10 mouse cellular contexts compared by ENCODE assay signal in the genomic region with DNA sequence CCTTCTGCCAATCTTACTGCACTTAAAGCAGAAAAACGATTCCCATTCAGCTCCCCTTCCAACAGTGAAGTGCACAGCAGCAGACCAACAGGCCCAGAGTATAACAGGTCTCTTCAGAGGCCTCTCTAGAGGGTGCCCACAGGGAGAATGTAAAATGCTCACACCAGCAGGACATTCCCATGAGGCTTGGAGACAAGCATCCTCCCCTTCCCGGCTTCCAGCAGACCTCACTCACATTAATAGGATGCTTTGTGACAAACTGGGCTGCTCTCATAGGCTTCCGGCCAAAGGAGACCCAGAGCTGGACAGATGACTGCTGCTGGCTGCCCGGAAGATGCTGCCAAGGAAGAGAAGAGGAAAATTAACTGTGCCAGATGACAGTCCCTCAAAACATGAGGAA. TPM values are rescaled to one million over a fixed set of nuclear protein-coding genes. Genes with fewer than 3 reads are reported as not detected.
DNase-seq lines count a peak whose midpoint lies in the region; ATAC-seq lines count a peak whose summit lies in the region.
"Had no signal": no experiment of that assay in that cellular context is flagged by ENCODE, and none has a peak within 500 bp of the region (broad histone marks: within the 10 kb centered on the region; RNA-seq: fewer than 3 reads in every experiment).

No protein-coding gene starts in this region.

- H3K9ac ChIP-seq in midbrain, embryonic 15.5 days, result no peak overlapping the region
- H3K9ac ChIP-seq: forebrain, embryonic 12.5 days had no signal

- H3K27me3 ChIP-seq in midbrain, embryonic 15.5 days (replicated peaks), result no peaks in the 10 kb centered on the region
- H3K27me3 ChIP-seq: forebrain, embryonic 12.5 days had no signal

- peak; percentile 34 for DNase-seq in cerebellum, adult 11 months
- no peak for DNase-seq in cerebellum, adult 8-10 months
- peak; percentile 49 for DNase-seq in kidney, postnatal 10 days
- DNase-seq in kidney, adult 18-20 months, result no peak
- DNase-seq in retina, postnatal 1 day, result peak; percentile 46
- DNase-seq in retina, embryonic 14.5 days (ENCODE audit: low spot score), result no peak
- DNase-seq in urinary bladder, adult 18-20 months (ENCODE audit: low spot score in 2 of 2), result no peak

- H3K4me2 ChIP-seq in midbrain, embryonic 15.5 days, result no peak overlapping the region
- H3K4me2 ChIP-seq: forebrain, embryonic 12.5 days had no signal

- H3K9me3 ChIP-seq in midbrain, embryonic 15.5 days, result no peaks in the 10 kb centered on the region
- H3K9me3 ChIP-seq: embryonic facial prominence, embryonic 10.5 days; forebrain, embryonic 12.5 days had no signal

- H3K4me1 ChIP-seq in midbrain, embryonic 15.5 days, result peaks cover 10% of the 10 kb centered on the region; the same call in 1 of the 2 replicates
- H3K4me1 ChIP-seq: embryonic facial prominence, embryonic 10.5 days; forebrain, embryonic 12.5 days had no signal

- H3K27ac ChIP-seq in midbrain, embryonic 15.5 days, result peak overlapping the region; percentile 31; the same call in 1 of the 2 replicates
- H3K27ac ChIP-seq: embryonic facial prominence, embryonic 10.5 days; forebrain, embryonic 12.5 days had no signal

- H3K4me3 ChIP-seq in midbrain, embryonic 15.5 days, result no peak overlapping the region
- H3K4me3 ChIP-seq: embryonic facial prominence, embryonic 10.5 days; forebrain, embryonic 12.5 days had no signal

- 51% methylated on average over 4 of the region's 4 CpGs for WGBS in midbrain, embryonic 15.5 days

- no peak for ATAC-seq in midbrain, embryonic 15.5 days (replicated peaks)

- no peaks in the 10 kb centered on the region for H3K36me3 ChIP-seq in midbrain, embryonic 15.5 days (replicated peaks)
- H3K36me3 ChIP-seq: embryonic facial prominence, embryonic 10.5 days had no signal

RNA-seq across cellular contexts. Expression of gene Sorl1, which starts 52.1 kb away (rescaled TPM):
- polyA plus RNA-seq in midbrain, embryonic 15.5 days (2015; fragmentation: Nextera tagmentation; extraction: Ambion mirVana), result 8.1 and 10.1 TPM in 2 replicates

Comparison
In these comparisons a context has a peak if more than half of its experiments do, and no peak if none do; other contexts are left out.
1. DNase-seq: peak in cerebellum, adult 11 months (single experiment), kidney, postnatal 10 days (single experiment) and retina, postnatal 1 day (single experiment); none in cerebellum, adult 8-10 months (single experiment), kidney, adult 18-20 months (single experiment), retina, embryonic 14.5 days (single experiment) and urinary bladder, adult 18-20 months (0 of 2).